Mouse (Mus musculus): ENCODE results near the gene Nr5a1.

- TF ChIP-seq GATA1 (IDR thresholded peaks at IDR 0.05; ENCODE audit: borderline replicate concordance, low read length) (no peak), FLI1 (IDR thresholded peaks at IDR 0.05; ENCODE audit: low read length) (no peak)
Observed at GRCm38 (mm10) chr2:38705036-38705435, 9.3 kb downstream of the Nr5a1 start.
